Mouse (Mus musculus): Measurements from ENCODE around the gene Slc38a8. TPM values are rescaled to one million over a fixed set of nuclear protein-coding genes. Genes with fewer than 3 reads are reported as not detected.

Gene Slc38a8
- total and polyA plus RNA-seq, 2 experiments from 2014 or later = not detected

DNA sequence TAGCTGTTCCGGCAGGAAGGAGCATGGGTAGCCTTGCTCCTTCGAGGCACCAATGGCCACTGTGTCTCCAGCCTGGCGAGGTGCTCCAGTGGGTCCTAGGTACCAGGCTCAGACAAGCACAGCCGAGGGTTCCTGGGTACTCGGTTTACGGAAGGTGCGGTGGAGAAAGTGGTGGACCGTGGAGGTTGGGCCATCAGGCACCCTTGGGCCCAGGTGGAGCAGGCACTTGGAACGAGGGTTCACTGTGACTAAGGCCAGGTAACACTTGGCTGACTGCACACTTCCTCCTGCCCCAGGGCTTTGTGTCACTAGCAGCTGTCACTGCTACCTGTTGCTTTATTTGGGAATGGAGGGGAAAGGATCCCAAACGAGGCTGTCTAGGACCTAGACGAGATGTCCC is 64.0 kb downstream of the Slc38a8 start:
- H3K9ac ChIP-seq (replicated peaks; ENCODE audit: low read depth, low read length) = no peak overlapping the region
- WGBS = 67% methylated on average over 11 of the region's 11 CpGs
- ATAC-seq (ENCODE audit: insufficient read depth, low read depth) = no peak
- H3K4me1 ChIP-seq (ENCODE audit: control insufficient read depth, insufficient read depth) = peaks cover 6% of the 10 kb centered on the region
- H3K36me3 ChIP-seq (replicated peaks; ENCODE audit: control insufficient read depth, insufficient read depth, low read length) = no peaks in the 10 kb centered on the region
- TF ChIP-seq CTCF (IDR thresholded peaks at IDR 0.05; ENCODE audit: low read depth) (no peak), EP300 (IDR thresholded peaks at IDR 0.05; ENCODE audit: low read depth) (no peak)
- H3K27ac ChIP-seq (ENCODE audit: low read depth) = no peak overlapping the region
- H3K4me3 ChIP-seq (ENCODE audit: low read depth, low read length) = peak overlapping the region; percentile 7; the same call in 1 of the 2 replicates
- H3K9me3 ChIP-seq (replicated peaks; ENCODE audit: control insufficient read depth, low read length) = no peaks in the 10 kb centered on the region
- DNase-seq (ENCODE audit: low spot score) = no peak
- peaks cover 2% of the 10 kb centered on the region; the same call in 1 of the 2 replicates for H3K27me3 ChIP-seq (ENCODE audit: control insufficient read depth, insufficient read depth, low read length)
- peak overlapping the region; percentile 28 for H3K4me2 ChIP-seq (ENCODE audit: low read depth, low read length)

DNA sequence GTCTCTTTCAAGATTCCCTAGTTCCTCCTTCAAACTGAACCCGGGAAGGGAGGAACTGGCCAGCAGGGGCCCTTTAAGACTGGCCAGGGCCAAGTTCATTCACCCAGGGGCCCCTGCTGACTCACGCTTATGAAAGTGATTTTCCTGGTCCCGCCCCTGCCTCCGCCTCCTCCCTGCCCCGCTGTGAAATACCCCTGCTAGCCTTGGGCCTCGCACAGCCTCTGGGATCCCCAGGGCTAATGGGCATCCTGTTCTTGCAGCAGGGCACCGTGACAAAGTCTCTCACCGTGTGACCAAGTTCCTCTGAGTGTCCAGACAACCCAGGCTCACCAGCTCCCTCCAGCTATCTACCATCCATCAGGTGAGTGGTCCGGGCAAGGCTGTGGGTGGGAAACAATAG is 64.6 kb downstream of the Slc38a8 start:
- no peaks in the 10 kb centered on the region for H3K36me3 ChIP-seq (replicated peaks; ENCODE audit: control insufficient read depth, insufficient read depth, low read length)
- no peak for DNase-seq (ENCODE audit: low spot score)
- no peak overlapping the region for H3K9ac ChIP-seq (replicated peaks; ENCODE audit: low read depth, low read length)
- no peak overlapping the region for H3K27ac ChIP-seq (ENCODE audit: low read depth)
- TF ChIP-seq CTCF (IDR thresholded peaks at IDR 0.05; ENCODE audit: low read depth) (no peak), EP300 (IDR thresholded peaks at IDR 0.05; ENCODE audit: low read depth) (no peak)
- no peaks in the 10 kb centered on the region for H3K9me3 ChIP-seq (replicated peaks; ENCODE audit: control insufficient read depth, low read length)
- peak overlapping the region; percentile 28 for H3K4me2 ChIP-seq (ENCODE audit: low read depth, low read length)
- H3K4me1 ChIP-seq (ENCODE audit: control insufficient read depth, insufficient read depth) = peaks cover 6% of the 10 kb centered on the region
- H3K4me3 ChIP-seq (ENCODE audit: low read depth, low read length) = peak overlapping the region; percentile 7; the same call in 1 of the 2 replicates
- ATAC-seq (ENCODE audit: insufficient read depth, low read depth) = 0 out of 2 replicates have a peak, but pooled peaks have one; percentile 40
- 15% methylated on average over 9 of the region's 9 CpGs for WGBS
- H3K27me3 ChIP-seq (ENCODE audit: control insufficient read depth, insufficient read depth, low read length) = no peaks in the 10 kb centered on the region

DNA sequence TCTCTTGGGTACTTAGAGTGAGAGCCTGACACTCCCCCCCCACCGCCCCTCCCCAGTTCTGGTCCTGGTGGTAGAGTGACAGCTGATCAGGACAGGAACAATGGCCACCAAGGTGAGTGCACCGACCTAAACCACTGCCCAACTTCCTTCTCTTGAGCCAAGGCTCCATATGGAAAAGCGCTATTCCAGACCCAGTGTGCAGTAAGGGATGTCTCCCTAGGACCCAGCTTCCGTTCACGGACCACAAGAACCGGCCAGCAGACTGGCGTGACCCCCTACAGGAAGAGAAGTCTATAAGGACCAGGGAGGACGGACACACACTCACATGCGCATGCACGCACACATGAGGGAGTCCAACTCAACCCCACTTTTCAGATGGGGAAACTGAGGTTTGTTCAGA is 65.2 kb downstream of the Slc38a8 start:
- H3K4me3 ChIP-seq (ENCODE audit: low read depth, low read length) = no peak overlapping the region
- H3K9ac ChIP-seq (replicated peaks; ENCODE audit: low read depth, low read length) = no peak overlapping the region
- H3K4me1 ChIP-seq (ENCODE audit: control insufficient read depth, insufficient read depth) = peaks cover 6% of the 10 kb centered on the region
- 0 out of 2 replicates have a peak, but pooled peaks have one; percentile 7 for ATAC-seq (ENCODE audit: insufficient read depth, low read depth)
- DNase-seq (ENCODE audit: low spot score) = no peak
- H3K4me2 ChIP-seq (ENCODE audit: low read depth, low read length) = peak overlapping the region; percentile 28; the same call in 1 of the 2 replicates
- H3K27me3 ChIP-seq (ENCODE audit: control insufficient read depth, insufficient read depth, low read length) = no peaks in the 10 kb centered on the region
- no peaks in the 10 kb centered on the region for H3K36me3 ChIP-seq (replicated peaks; ENCODE audit: control insufficient read depth, insufficient read depth, low read length)
- TF ChIP-seq CTCF (IDR thresholded peaks at IDR 0.05; ENCODE audit: low read depth) = no peak
- TF ChIP-seq EP300 (IDR thresholded peaks at IDR 0.05; ENCODE audit: low read depth) = no peak
- H3K9me3 ChIP-seq (replicated peaks; ENCODE audit: control insufficient read depth, low read length) = no peaks in the 10 kb centered on the region
- H3K27ac ChIP-seq (ENCODE audit: low read depth) = no peak overlapping the region; the same call in 1 of the 2 replicates
- WGBS = 70% methylated on average over 10 of the region's 10 CpGs

DNA sequence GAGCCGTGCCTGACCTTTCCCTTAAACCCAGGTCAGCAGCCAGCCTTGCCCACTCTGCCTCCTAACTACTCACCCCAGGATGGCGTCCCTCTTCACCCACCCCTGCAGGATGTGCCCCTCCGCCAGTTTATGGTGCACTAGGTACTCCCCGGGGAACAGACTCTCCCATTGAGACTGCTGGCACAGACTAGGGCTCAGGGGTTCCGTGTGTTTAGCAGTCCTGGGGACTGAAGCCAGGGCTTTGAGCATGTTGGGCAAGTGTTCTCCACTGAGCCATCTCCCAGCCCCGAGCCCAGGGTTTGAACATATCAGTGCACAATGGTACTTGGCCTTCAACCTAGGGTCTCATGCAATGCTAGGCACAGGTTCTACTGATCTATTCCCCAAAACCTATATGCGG is 66.0 kb downstream of the Slc38a8 start:
- WGBS = 83% methylated on average over 7 of the region's 7 CpGs
- no peak for ATAC-seq (ENCODE audit: insufficient read depth, low read depth)

DNA sequence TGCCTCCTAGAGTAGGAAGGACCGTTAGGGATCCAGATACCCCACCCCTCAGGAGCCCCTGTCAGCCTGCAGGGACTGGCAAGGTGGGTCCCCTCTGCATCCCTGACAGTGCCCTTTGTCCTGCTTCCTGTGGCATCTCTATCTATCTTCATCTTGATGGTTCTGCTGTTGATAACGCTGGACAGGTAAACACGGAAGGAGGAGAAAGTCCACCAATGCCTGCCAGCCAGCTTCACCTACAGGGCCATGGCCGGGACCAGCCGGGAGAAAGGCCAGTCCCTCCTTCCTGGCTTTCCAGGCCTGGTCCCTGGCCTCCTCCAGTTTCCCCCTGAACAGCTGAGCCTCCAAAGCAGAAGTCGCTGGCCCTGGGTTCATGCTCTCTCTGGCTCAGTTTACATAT is 66.9 kb downstream of the Slc38a8 start:
- WGBS = 81% methylated on average over 6 of the region's 6 CpGs
- no peak for DNase-seq (ENCODE audit: low spot score)
- Histone ChIP-seq H3K4me3 (ENCODE audit: low read depth, low read length) (no peak overlapping the region), H3K9me3 (replicated peaks; ENCODE audit: control insufficient read depth, low read length) (no peaks in the 10 kb centered on the region), H3K4me1 (ENCODE audit: control insufficient read depth, insufficient read depth) (peaks cover 6% of the 10 kb centered on the region), H3K9ac (replicated peaks; ENCODE audit: low read depth, low read length) (no peak overlapping the region), H3K27ac (ENCODE audit: low read depth) (no peak overlapping the region), H3K36me3 (replicated peaks; ENCODE audit: control insufficient read depth, insufficient read depth, low read length) (no peaks in the 10 kb centered on the region), H3K4me2 (ENCODE audit: low read depth, low read length) (no peak overlapping the region), H3K27me3 (ENCODE audit: control insufficient read depth, insufficient read depth, low read length) (no peaks in the 10 kb centered on the region)
- no peak for TF ChIP-seq EP300 (IDR thresholded peaks at IDR 0.05; ENCODE audit: low read depth)
- TF ChIP-seq CTCF (IDR thresholded peaks at IDR 0.05; ENCODE audit: low read depth) = no peak
- no peak for ATAC-seq (ENCODE audit: insufficient read depth, low read depth)

More for the DNA sequence above, 66.0 kb downstream of the Slc38a8 start:
- no peaks in the 10 kb centered on the region for H3K9me3 ChIP-seq (replicated peaks; ENCODE audit: control insufficient read depth, low read length)
- no peak for DNase-seq (ENCODE audit: low spot score)
- no peaks in the 10 kb centered on the region for H3K27me3 ChIP-seq (ENCODE audit: control insufficient read depth, insufficient read depth, low read length)
- H3K27ac ChIP-seq (ENCODE audit: low read depth) = no peak overlapping the region
- no peak overlapping the region for H3K4me2 ChIP-seq (ENCODE audit: low read depth, low read length)
- H3K9ac ChIP-seq (replicated peaks; ENCODE audit: low read depth, low read length) = no peak overlapping the region
- peaks cover 6% of the 10 kb centered on the region for H3K4me1 ChIP-seq (ENCODE audit: control insufficient read depth, insufficient read depth)
- no peaks in the 10 kb centered on the region for H3K36me3 ChIP-seq (replicated peaks; ENCODE audit: control insufficient read depth, insufficient read depth, low read length)
- no peak overlapping the region for H3K4me3 ChIP-seq (ENCODE audit: low read depth, low read length)
- TF ChIP-seq CTCF (IDR thresholded peaks at IDR 0.05; ENCODE audit: low read depth) (no peak), EP300 (IDR thresholded peaks at IDR 0.05; ENCODE audit: low read depth) (no peak)

DNA sequence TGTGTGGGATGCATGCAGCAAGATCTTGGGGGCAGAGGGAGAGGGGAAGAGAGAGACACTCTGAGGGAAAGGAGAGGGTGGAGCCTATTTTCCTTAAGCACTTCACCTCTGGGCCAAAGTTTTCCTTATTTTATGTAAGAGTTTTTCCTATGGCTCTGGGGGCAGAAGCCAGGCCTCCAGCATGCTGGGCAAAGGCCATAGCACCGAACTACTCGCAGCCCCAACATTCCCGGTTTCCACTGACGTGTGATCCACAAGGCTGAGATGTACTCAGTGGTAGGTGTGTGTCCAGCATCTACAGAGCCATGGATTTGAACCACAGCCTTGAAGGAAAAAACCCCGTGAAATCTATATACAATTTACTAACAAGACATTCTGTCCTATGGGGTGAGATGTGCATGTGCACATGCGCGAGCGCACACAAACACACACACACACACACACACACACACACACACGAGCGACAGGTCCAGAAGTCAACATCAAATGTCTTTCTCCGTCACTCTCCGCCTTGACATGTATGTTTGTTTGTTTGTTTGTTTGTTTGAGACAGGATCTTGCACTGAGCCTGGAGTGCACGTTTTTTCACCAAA is 67.8 kb downstream of the Slc38a8 start, which contains the start of gene Osgin1:
Osgin1 (plus strand) TSS at position 543 of the 593 bp plus-strand sequence.
- WGBS = 92% methylated on average over 13 of the region's 13 CpGs
- Histone ChIP-seq H3K9me3 (replicated peaks; ENCODE audit: control insufficient read depth, low read length) (no peaks in the 10 kb centered on the region), H3K27me3 (ENCODE audit: control insufficient read depth, insufficient read depth, low read length) (no peaks in the 10 kb centered on the region), H3K4me2 (ENCODE audit: low read depth, low read length) (no peak within 1 kb of the TSS), H3K4me3 (ENCODE audit: low read depth, low read length) (no peak within 1 kb of the TSS), H3K9ac (replicated peaks; ENCODE audit: low read depth, low read length) (no peak within 1 kb of the TSS), H3K36me3 (replicated peaks; ENCODE audit: control insufficient read depth, insufficient read depth, low read length) (no peaks in the 10 kb centered on the region), H3K4me1 (ENCODE audit: control insufficient read depth, insufficient read depth) (peaks cover 10% of the 10 kb centered on the region), H3K27ac (ENCODE audit: low read depth) (no peak within 1 kb of the TSS)
- DNase-seq (ENCODE audit: low spot score) (no peak), ATAC-seq (ENCODE audit: insufficient read depth, low read depth) (no peak)
- TF ChIP-seq EP300 (IDR thresholded peaks at IDR 0.05; ENCODE audit: low read depth) = no peak
- TF ChIP-seq CTCF (IDR thresholded peaks at IDR 0.05; ENCODE audit: low read depth) = no peak
